Mouse (Mus musculus): ENCODE results near the gene Fam229b. TPM values are rescaled to one million over a fixed set of nuclear protein-coding genes. Genes with fewer than 3 reads are reported as not detected.
A peak's percentile ranks its signal among the peaks of the same experiment; 100 is the strongest.

Fam229b gene
- total and polyA plus RNA-seq, 3 experiments = 3.3 to 6.5 (median 4.6) TPM

DNA sequence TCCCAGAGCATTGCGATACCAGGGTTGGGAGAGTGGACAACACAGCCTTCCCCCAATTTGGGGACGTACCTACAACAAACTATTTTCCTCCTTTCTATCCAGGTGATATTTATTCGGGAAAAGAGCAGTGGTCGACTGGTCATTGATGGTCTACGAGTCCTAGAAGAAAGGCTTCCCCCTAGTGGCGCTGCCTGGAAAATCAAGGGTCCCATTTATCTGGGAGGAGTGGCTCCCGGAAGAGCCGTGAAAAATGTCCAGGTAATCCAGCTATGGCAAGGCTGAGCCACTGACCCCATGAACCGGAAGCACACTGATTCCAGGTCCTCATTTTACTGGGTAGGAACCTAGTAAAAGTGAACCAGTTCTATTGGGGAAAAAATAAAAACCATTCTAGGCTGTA, 36.7 kb downstream of the Fam229b start:
- intact Hi-C loops (cut with DNase I) = no loop called here
- DNase-seq = peak in 1 of 2 experiments; percentile 44
- H3K27ac ChIP-seq = no peak overlapping the region
- no peak for TF ChIP-seq EP300 (IDR thresholded peaks at IDR 0.05; ENCODE audit: insufficient read depth, low read depth, low read length)
- TF ChIP-seq CTCF (IDR thresholded peaks at IDR 0.05) = peak; percentile 72
- no peak for TF ChIP-seq POLR2A (IDR thresholded peaks at IDR 0.05; ENCODE audit: insufficient read depth, low read depth, low read length)
- WGBS = 74% methylated on average over 9 of the region's 9 CpGs
- peaks cover 8% of the 10 kb centered on the region for H3K36me3 ChIP-seq (ENCODE audit: control insufficient read depth, insufficient read depth, low read length)
- H3K4me1 ChIP-seq (ENCODE audit: control insufficient read depth, insufficient read depth, low read length) = no peaks in the 10 kb centered on the region
- no peaks in the 10 kb centered on the region for H3K79me2 ChIP-seq (replicated peaks; ENCODE audit: control insufficient read depth, insufficient read depth, low read length)
- no peak overlapping the region for H3K4me3 ChIP-seq
- no peaks in the 10 kb centered on the region for H3K27me3 ChIP-seq (ENCODE audit: control insufficient read depth, insufficient read depth, low read length)
- no peak overlapping the region for H3K9ac ChIP-seq (ENCODE audit: low read depth, low read length)

GRCm38 (mm10) chr10:39072048-39072447, 61.7 kb downstream of the Fam229b start:
- DNase-seq = no peak
- no peaks in the 10 kb centered on the region for H3K27me3 ChIP-seq (ENCODE audit: control insufficient read depth, insufficient read depth, low read length)
- intact Hi-C loops (cut with DNase I) = no loop called here

More at GRCm38 (mm10) chr10:39072048-39072447, 61.7 kb downstream of the Fam229b start:
- no peak overlapping the region for H3K27ac ChIP-seq
- peaks cover 5% of the 10 kb centered on the region for H3K36me3 ChIP-seq (ENCODE audit: control insufficient read depth, insufficient read depth, low read length)
- H3K4me1 ChIP-seq (ENCODE audit: control insufficient read depth, insufficient read depth, low read length) = no peaks in the 10 kb centered on the region
- TF ChIP-seq EP300 (IDR thresholded peaks at IDR 0.05; ENCODE audit: insufficient read depth, low read depth, low read length) = no peak
- TF ChIP-seq POLR2A (IDR thresholded peaks at IDR 0.05; ENCODE audit: insufficient read depth, low read depth, low read length) = no peak
- no peak for TF ChIP-seq CTCF (IDR thresholded peaks at IDR 0.05)
- no peaks in the 10 kb centered on the region for H3K79me2 ChIP-seq (replicated peaks; ENCODE audit: control insufficient read depth, insufficient read depth, low read length)
- WGBS = 77% methylated on average over 4 of the region's 4 CpGs
- H3K4me3 ChIP-seq = no peak overlapping the region
- H3K9ac ChIP-seq (ENCODE audit: low read depth, low read length) = no peak overlapping the region

Other genes with a start within 250 kb of the Fam229b start
- 10 to 100 TPM; 51.8 to 55.4 TPM for gene Lama4, start 168.4 kb downstream of the Fam229b start, total RNA-seq (2021)
- 40.7 and 52.7 TPM in 2 replicates for gene Lama4, start 168.4 kb downstream of the Fam229b start, polyA plus RNA-seq (2012; rRNA removed)
- gene Tube1, start 62 bp upstream of the Fam229b start, total RNA-seq (2021) = 1 to 10 TPM in 1 of 2 experiments, under 1 TPM in 1; 0.60 to 1.3 TPM
- gene Tube1, start 62 bp upstream of the Fam229b start, polyA plus RNA-seq (2012; rRNA removed) = 0.79 and 0.80 TPM in 2 replicates
- gene Ccn6, start 29.9 kb upstream of the Fam229b start, total RNA-seq (2021) = under 1 TPM in 1 of 2 experiments, not detected in 1; 0.32 TPM
- gene Ccn6, start 29.9 kb upstream of the Fam229b start, polyA plus RNA-seq (2012; rRNA removed) = 0.23 TPM in 1 of 2 replicates, not detected in the other
- 10 to 100 TPM; 26.1 to 29.7 TPM for gene Fyn, start 234.9 kb upstream of the Fam229b start, total RNA-seq (2021)
- gene Fyn, start 234.9 kb upstream of the Fam229b start, polyA plus RNA-seq (2012; rRNA removed) = 23.2 and 36.4 TPM in 2 replicates

All from heart, adult 2 months (tissue).